Mouse (Mus musculus) forelimb bud, embryonic 11.5 days (tissue): ENCODE measurements at regions not wholly inside any gene's neighbourhood (a gene's known extent, or its start where the extent isn't known, plus 50 kb on each side); places are given as distances from the start of the nearest gene placed in this dataset.

Source experiments
- DNase-seq: peaks from one replicate; pipeline ENCODE4 v3.0.0-alpha.2; 2012; ENCODE audit warnings: low read depth, low spot score

DNA sequence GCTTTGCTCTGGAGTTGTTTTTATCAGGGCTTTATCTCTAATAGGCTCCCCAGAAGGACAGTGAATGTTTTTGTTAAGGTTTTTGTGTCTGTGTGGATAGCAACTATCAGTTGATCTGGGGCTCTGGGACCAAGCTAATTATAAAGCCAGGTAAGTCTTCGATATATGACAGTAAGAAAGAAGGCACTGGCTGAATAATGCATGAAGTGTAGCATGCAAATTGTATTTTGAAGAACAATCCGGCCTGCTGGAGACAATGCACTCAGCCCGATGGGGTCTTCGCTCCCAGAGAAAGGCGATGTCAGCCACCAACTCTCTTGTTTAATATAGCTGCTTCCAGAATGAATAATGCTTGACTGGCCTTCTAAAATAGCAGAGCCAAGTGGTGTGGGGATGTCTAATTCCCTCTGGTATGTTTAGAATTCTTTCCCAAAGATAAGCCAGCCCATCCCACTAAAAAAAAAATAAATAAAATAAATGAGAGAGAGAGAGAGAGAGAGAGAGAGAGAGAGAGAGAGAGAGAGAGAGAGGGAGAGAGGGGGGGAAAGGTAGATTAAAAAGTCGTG lies 68.6 kb downstream of the Dad1 start:
- DNase-seq, result no peak

DNA sequence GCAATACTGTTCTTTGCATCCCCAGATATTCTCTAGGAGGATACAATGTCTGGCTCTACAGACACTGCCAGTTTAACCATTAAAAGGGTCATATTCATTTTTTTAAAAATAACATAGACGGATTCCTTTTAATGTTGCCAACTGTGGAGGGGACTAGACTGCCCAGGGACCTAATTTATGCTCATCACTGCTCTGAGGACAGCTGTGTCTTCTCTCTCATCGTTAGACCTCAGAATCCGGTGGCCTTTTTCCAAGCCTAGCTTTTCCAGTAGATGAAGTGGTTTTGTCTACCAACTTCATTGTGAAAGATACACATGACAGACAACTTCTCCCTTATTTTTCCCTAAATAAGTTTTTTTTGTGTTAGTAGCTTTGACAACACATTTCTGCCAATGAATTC lies 70.0 kb downstream of the Dad1 start:
- no peak for DNase-seq

DNA sequence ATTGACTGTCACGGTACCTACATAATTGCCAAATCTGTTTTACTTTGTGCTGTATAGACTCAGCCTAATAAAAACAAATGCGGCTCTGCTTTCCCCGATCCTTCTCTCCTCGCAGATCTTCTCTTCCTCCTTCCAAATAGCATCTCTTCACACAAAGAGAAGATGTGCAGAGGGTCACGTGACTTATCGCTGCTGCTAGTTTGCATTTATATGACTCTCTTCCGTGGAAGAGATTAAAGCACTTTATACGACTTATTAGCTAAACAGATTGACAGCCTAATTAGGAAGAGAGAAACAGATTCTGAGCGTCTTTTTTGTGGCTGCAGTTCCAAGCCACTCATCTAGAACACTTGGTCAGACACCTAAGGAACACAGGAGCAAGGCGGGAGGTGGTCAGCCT lies 71.1 kb downstream of the Dad1 start:
- DNase-seq, result no peak

DNA sequence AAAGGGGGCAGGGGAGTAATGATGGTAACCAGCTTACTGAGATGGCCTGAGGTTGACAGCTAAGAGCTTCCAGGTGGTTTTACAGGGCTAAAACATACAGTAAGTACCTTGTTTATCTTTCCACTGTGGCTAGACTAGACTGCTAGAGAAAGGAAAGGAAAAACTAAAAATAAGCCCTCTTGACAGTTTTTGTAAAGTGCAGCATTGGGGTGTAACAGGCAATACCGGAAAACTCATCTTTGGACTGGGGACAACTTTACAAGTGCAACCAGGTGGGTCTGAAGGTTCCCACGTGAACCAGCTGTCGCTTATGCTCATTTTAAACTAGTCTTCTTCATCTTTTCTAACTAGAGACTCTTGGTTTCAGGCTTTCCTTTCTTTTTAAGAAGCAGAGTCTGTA lies 72.6 kb downstream of the Dad1 start:
- no peak for DNase-seq

DNA sequence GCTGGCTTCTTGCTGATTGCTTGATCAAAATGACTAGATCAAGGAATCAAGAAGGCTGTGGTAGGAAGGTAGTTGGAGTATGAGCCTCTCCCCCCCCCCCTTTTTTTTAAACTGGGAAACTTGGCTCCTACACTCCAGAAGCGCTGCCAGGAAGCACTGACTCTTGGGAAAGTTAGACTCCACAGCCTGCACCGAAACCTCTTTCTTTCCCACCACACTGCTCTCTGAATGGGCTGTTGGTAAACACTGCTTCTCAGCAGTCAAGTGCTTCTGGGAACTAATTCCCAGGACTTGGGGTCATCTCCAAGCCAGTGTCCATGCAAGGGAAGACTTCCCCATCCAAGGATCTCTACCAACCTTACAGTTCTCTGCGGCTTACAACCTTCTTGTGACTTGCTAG lies 73.2 kb downstream of the Dad1 start:
- DNase-seq, result no peak

DNA sequence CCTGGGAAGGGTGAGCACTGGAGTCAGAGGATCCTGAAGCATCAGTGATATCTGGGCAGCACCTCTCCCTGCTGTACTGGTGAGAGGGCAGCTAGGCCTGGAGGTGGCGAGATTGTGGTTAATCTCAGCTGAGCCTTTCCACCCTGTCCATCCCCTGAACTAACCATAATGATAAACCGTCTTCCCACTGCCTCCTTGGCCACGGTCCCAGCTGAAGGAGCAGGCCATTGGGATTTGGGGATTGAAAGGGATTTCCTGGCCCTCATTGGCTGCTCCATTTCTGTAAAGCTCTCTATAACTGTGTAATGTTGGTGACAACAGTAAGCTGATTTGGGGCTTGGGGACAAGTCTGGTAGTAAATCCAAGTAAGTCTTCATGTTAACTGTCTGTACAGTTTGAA lies 73.6 kb downstream of the Dad1 start:
- no peak for DNase-seq

DNA sequence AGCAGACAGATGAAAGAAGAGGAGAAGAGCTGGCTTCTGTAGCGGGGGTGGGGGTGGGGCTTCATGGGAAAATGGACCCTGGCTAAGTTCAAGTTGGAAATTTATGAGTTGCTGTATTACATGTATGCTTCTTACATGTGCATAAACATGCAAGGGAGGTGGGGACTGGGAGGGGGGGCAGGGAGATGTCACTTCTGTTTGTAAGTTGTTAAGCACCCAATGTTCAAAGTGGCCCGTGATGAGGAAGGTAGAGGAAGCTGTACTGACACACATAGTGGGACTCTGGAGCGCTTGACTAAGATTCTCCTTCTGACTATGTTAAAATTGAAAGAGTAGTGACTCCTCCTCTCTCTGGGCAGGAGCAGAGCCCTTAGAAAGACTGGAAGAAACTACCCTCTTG lies 75.0 kb downstream of the Dad1 start:
- DNase-seq, result no peak

DNA sequence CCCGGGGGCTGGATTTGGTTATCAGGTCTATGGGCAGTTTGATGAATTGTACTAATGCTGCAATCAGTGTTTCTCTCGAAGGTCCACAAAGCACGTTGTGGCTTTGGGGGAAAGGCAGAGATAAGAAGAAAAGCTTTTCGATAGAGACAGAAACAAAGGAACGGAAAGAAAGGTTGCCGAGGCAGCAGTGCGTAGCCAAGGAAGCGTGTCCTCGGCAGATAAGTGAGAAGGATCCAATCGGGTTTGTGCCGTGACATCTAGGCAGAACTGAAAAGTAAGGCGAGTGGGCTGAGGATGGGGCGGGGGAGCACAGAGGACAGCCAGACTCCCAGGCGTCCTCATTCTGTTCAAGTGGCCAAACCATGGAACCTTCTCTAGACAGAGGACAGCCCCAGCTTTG lies 77.4 kb downstream of the Dad1 start:
- DNase-seq, result no peak

DNA sequence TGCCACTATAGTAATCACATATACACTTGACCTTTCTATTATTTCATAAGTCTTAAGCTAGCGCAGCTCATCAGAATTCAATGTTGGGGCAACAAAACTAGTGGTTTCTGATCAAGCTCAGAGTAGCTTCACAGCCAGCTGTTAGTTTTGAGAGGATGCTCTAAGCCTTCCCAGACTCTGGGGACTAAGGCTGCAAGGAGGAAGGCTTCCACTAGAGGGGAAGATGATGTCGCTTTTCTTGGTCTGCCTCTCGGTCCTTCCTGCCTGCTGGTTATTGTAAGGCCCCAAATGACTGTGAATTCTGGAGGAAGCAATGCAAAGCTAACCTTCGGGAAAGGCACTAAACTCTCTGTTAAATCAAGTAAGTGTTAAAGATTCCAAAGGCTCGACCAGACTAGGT lies 78.4 kb downstream of the Dad1 start:
- no peak for DNase-seq

DNA sequence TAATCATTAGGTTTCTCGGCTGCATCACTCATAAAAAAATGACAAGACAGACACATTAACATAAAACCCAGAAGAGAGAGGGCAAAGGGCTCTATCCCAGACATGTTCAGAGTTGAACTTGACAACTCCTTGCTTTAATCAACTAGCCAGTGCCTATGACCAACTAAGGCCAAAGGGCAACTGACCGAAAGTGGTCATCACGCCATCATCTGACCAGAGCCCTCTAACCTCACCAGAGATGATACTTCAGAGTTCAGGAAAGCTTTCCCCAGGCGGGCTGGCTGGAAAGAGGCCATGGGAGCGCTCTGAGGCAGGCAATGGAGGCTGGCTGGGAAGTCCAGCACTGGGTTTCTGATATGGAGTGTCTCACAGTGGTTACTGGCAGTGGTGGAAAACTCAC lies 80.6 kb downstream of the Dad1 start:
- no peak for DNase-seq

DNA sequence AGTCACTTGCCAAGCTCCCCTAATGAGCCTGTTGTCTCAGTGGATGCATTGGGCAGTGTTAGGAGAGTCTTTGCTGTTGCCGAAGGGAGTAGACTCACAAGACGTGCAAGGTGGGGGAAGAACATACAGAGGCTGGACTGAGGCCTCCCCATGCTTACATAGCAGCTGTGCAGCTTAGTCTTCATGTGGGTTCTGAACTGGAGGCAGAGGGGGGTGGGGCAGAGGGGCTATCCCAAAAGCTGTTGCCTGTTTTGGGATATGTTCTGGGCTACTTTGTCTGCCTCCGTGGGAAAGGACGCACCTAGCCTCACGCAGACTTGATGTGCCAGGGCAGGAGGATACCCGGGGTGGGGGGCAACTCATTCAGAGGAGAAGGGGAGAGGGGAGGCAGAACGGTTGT lies 84.7 kb downstream of the Dad1 start:
- no peak for DNase-seq

DNA sequence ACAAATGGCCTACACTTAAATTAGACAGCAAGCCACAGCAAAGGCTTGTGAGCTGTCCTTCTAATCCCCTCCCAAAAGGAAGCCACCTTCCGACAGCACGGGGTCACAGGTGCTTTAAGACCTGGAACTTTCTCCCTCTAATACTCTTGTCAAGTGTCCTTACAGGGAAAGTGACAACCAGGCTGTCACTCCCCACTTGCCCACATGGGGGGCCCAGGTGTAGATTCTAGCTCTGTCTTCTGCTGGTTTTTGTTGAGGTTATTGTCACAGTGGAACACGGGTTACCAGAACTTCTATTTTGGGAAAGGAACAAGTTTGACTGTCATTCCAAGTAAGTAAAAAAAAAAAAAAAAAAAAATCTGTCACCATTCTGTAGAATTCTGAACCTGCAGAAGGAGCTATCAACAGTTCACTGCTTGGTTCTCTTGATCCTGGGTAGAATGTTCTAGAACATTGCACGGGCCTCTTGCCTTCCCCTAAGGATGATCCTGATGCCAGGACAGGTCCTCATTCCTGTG lies 85.4 kb downstream of the Dad1 start:
- DNase-seq, result no peak

DNA sequence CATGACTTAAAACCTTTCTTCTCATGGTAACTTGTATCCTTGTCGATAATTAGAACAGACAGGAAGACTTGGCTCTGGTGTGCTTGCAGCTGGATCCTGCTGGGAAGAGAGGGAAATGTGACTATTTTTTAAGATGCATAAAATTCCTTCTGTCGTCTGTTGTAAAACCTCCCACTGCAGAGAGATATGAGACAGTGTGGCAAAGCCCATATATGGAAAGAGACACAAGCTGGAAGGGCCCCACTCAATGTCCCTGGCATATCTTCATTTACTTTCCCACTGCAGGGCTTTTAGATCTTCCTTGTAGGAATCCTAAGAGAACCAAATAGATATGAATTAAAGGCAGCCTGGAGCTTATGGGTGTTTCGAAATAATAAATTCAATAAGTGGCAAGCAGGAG lies 87.8 kb downstream of the Dad1 start:
- no peak for DNase-seq

DNA sequence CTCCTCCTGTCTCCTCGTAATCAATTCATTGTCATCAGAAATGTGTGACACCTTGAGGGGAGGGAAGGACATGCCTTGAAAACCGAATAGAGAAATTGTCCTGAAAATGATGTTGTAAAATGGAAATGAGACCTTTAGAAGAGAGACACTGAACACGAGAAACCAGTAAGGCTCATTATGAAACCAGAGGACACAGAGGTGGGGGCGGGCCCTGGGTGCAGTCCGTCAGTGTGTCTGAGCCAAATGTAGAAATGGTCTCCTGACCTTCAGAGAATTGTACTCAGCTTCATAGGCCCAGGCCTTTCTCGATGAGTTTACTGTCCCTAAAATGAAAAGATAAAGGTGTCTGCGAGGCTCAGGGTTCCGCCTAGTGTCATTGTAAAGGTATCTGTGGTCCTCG lies 89.0 kb downstream of the Dad1 start:
- DNase-seq, result no peak

DNA sequence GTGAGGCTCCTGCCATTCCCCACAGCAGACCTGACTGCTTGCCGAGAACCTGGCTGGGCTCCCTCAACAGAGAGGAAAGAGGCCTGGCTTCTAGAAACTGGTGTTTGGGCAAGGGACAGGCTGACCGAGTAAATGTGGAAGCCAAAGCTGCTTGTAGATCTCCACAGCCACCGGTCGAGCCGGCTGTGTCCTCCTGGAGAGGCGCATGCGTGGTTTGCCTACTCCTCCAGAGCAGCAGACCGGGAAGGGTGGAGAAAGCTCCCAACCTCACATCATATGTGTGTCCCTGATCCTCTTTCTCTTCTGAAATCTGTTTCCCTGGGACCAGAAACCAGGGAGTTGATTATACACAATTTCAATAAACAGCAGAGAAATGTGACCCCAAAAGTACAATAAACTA lies 92.0 kb downstream of the Dad1 start:
- DNase-seq, result no peak

DNA sequence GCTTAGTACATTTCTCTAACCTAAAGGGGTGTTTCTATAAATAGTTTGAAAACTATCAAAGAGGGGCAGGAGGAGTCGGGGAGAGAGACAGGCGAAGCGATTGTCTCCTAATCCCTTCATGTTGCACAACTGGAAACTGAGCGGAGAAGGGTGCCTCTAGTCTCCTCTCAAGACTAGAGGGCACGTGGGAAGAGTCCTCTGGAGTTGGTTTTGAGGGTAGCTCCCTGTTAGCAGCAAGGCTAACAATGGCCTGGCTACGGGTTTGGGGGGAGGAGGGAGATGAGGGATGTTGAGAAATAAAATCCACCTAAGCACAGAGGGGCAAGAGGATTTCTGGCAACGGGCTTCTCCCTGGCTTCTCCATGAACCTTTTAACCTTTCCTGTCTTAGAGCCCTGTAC lies 92.7 kb downstream of the Dad1 start:
- no peak for DNase-seq

DNA sequence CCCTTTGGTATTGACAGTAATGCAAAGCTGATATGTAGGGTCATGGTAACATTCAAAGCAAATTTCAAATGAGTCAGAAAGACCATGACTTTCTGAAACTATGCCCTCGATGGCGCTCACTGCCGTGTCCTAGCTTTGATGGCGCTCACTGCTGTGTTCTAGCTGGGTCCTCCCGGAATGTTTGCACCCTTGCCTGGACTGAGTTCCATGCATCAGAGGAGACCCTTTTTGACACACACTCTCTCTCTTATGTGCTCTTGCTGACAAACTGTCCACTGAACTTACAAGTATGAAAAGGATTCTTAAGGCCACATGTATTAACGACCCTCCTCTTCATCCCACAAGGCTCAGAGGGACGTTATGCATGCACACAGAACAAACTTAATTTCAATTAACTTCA lies 94.1 kb downstream of the Dad1 start:
- no peak for DNase-seq

DNA sequence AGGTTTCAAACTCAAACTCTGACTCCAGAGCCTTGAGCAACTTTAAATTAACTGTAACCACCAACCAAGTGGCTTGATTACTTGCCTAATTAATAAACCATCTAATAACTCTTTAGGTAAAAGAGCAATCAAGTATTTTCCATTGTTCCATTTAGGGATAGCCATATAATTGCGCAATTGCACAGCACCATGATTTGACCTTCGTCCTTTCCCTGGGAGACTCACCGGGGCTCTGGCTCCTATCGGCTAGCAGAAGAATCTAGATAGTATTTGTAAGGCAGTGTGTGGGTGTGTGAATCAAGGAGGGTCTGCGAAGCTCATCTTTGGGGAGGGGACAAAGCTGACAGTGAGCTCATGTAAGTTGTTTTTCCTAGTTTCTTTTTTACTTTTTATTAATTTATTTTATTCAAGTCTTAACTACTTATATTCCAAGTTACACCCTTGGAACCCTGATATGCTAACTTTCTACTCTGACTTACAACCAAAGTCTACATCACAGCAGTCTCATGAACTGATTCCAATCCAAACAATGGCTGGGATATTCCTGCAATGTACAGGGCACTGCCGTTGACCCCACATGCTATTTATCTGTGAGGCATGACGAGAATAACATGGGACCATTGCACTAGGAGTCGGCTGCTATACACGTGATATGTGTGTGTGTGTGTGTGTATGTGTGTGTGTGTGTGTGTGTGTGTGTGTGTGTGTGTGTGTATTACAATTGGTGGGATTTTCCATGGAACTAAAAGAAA lies 95.5 kb downstream of the Dad1 start:
- no peak for DNase-seq

DNA sequence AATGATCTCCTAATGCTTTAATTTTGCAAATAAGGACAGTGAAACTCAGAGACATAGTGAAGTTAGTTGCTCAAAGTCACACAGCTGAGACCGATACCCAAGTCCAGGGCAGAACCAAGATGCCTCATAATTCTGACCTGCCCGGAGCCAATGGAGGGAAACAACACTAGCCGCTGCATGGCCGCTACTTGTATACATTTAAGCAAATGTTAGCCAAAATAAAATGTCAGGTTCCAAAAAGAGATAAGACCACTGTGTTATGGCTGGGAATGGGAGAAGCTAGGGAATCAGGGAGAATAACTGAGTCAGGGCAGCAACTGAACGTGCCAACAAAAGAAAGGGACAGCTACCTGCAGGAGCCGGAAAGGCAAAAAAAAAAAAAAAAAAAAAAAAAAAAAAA lies 97.4 kb downstream of the Dad1 start:
- no peak for DNase-seq

DNA sequence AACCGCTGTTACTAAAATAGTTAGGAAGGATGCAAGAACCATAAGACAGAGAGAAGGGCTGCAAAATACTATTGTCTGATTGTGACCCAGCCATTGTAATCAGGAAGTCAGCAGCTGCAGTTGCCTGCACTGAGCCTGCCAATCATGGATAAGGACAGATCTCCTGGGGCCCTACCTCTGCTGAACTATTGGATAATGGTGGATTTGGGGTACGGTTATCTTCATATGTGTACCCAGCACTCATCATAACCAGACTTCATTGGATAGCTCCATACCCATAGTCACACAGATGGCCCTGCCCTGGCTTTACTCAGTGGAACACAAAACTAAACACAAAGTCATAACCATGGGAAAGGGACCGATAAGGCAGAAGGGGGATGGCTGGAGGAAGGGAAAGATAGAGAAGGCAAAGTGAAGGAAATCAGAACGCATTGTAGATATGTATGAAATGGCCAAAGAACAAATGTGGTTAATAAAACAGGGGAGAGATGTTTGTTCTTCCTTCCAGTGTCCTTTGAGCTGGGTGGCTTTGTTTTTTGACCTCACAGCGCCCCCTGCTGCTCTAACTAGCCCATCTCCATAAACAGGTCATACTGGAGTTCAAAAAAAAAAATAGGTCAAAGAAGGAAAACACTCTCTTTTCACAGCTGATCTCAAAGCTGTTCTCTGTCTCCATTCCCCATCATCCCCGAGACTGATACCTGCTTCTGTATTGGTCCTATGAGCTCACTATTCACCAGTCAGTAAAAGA lies 101.2 kb downstream of the Dad1 start:
- peak; percentile 56 for DNase-seq

DNA sequence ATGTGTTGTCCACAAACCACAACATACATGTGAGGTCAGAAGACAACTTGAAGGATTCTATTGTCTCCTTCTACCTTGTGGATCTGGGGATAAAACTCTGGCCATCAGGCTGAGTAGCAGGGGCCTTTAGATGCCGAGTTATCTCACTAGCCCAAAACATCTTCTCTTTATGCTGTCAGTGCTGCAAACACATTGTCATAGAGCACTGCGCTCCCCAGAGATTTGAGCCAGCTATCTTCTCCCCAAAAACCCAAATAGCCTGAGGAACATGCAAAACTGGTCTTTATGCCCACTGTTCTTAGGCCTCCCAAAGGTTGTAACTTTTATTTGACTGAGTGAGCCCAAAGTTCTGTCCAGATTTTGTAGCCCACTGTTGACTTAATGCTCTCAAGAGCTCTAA lies 102.0 kb downstream of the Dad1 start:
- no peak for DNase-seq

DNA sequence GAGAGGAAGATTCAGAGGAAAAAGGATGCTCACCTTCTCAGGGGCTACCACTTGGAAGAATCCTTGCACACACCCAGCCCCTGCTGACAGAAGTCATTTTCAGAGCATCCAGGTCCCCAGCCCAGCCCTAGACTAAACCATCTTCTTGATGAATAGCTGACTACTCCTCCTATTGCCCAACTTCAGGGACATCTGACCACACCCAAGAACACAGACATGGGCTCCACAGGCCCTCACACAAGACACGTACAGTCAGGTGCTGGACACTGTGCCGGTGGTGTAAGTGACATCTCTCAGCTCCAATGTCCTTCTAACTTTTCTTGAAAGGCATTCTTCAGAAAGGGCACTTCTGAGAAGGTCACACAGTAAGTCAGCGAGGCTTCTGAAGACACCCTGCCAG lies 102.6 kb downstream of the Dad1 start:
- no peak for DNase-seq

DNA sequence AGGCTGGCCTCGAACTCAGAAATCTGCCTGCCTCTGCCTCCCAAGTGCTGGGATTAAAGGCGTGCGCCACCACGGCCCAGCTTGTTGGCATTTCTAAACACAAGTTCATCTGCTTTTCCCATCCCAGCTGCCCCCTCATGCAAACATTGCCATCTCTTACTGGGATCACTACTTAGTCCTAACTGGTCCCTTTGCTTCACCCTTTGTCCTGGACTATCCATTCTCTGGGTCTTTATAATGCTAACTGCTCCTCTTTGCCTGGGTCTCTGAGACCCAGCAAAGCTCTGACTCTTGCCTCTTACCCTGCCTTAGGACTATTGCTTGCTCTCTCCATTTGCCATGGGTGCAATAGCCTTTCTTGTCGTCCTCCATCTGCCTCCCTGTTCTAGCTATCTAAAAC lies 103.7 kb downstream of the Dad1 start:
- DNase-seq, result no peak
